Mouse (Mus musculus) neural tube, embryonic 14.5 days (tissue): ENCODE measurements around the gene Tchhl1. TPM values are rescaled to one million over a fixed set of nuclear protein-coding genes. Genes with fewer than 3 reads are reported as not detected.
"Not testable (repeated sequence)": the region's sequence is repeated elsewhere in the genome, so short reads cannot be mapped to it uniquely, and the experiment has no call there.

Experiments used
- ATAC-seq: fragments of 200-750 bp; cut with Nextera tagmentation; 2 replicates; pipeline ENCODE4 v1.8.0; 2017; ENCODE audit warnings: low read depth, mild to moderate bottlenecking, moderate TSS enrichment, moderate library complexity
- H3K27ac ChIP-seq: fragments of 300-500 bp; sonication (generic); 2 replicates; pipeline ENCODE4 v1.5.1; 2014; ENCODE audit warnings: low read depth, mild to moderate bottlenecking, control low read depth, low read length, moderate library complexity, mixed read lengths
- H3K27me3 ChIP-seq: fragments of 300-500 bp; sonication (generic); 2 replicates; pipeline ENCODE4 v1.6.1; 2014; ENCODE audit warnings: low read length; ENCODE audit not compliant: control insufficient read depth, insufficient read depth
- H3K36me3 ChIP-seq: fragments of 300-500 bp; sonication (generic); 2 replicates; pipeline ENCODE4 v1.6.1; 2014; ENCODE audit warnings: low read length, mixed read lengths; ENCODE audit not compliant: control insufficient read depth, insufficient read depth
- H3K4me1 ChIP-seq: fragments of 300-500 bp; sonication (generic); 2 replicates; pipeline ENCODE4 v1.6.1; 2014; ENCODE audit warnings: low read length; ENCODE audit not compliant: control insufficient read depth, insufficient read depth
- H3K4me2 ChIP-seq: fragments of 300-500 bp; sonication (generic); 2 replicates; pipeline ENCODE4 v1.6.1; 2014; ENCODE audit warnings: mild to moderate bottlenecking, low read depth, low read length, control low read depth
- H3K4me3 ChIP-seq: fragments of 300-500 bp; sonication (generic); 2 replicates; pipeline ENCODE4 v1.5.1; 2014; ENCODE audit warnings: low read depth, low read length, control low read depth, mixed read lengths
- H3K9ac ChIP-seq: fragments of 300-500 bp; sonication (generic); replicated peaks from 2 replicates; pipeline ENCODE4 v1.6.1; 2014; ENCODE audit warnings: low read depth, mild to moderate bottlenecking, control low read depth, low read length, mixed read lengths
- H3K9me3 ChIP-seq: fragments of 300-500 bp; sonication (generic); 2 replicates; pipeline ENCODE4 v1.6.1; 2016; ENCODE audit warnings: low read length; ENCODE audit not compliant: control insufficient read depth
- WGBS: fragments of 180-500 bp; shearing (Covaris S2); extraction: QIAGEN DNeasy Blood & Tissue Kit; methylation state at CpG from one replicate; pipeline ENCODE4 v1.1.7; 2014; 5-methylcytosine and 5-hydroxymethylcytosine counted together
- polyA plus RNA-seq: library from polyadenylated mRNA; unstranded; fragments of >200 nt; fragmentation: Nextera tagmentation; extraction: Ambion mirVana; gene quantifications from 2 replicates; pipeline ENCODE4 v1.2.1, GENCODE M21; 2014

Tchhl1 gene
- polyA plus RNA-seq: 0.13 TPM in 1 of 2 replicates, not detected in the other

DNA sequence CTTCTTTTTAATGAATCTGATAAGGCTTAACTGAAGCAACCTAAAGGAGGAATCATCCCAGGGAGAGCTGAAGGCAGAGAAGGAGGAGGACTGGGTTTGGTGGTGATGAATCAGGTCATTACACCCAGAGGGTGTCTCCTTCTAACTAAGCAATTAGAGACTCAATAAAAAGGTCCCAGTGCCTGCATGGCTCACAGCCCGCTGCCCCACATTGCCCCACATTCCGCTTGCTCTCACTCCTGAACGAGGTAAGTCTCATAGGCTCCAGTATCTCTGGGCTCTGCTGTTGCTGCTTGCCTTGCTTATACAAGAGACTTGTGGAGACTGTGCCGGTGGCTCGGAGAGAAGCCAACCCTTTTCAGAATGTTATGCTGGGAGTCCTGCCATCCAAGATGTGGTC, at the start of gene Tchhl1:
Gene Tchhl1 (plus strand): TSS at position 194 of the 400 bp plus-strand sequence.
- Histone ChIP-seq H3K9ac (no peak within 1 kb of the TSS), H3K36me3 (no peaks in the 10 kb centered on the region), H3K4me1 (no peaks in the 10 kb centered on the region), H3K4me2 (no peak within 1 kb of the TSS), H3K27me3 (no peaks in the 10 kb centered on the region), H3K9me3 (no peaks in the 10 kb centered on the region), H3K4me3 (no peak within 1 kb of the TSS), H3K27ac (no peak within 1 kb of the TSS)
- ATAC-seq: no peak
- 31% methylated on average over 5 of the region's 5 CpGs for WGBS

- H3K36me3 ChIP-seq: no peaks in the 10 kb centered on the region
- no peaks in the 10 kb centered on the region for H3K9me3 ChIP-seq
- 36% methylated on average over 3 of the region's 3 CpGs for WGBS
- H3K27ac ChIP-seq: no peak overlapping the region
- H3K4me2 ChIP-seq: no peak overlapping the region
- H3K4me3 ChIP-seq: no peak overlapping the region
- H3K9ac ChIP-seq: no peak overlapping the region
- no peaks in the 10 kb centered on the region for H3K27me3 ChIP-seq
- no peaks in the 10 kb centered on the region for H3K4me1 ChIP-seq
- ATAC-seq: no peak
These were observed 36.9 kb upstream of the Tchhl1 start for GRCm38 (mm10) chr3:93431673-93432072.

DNA sequence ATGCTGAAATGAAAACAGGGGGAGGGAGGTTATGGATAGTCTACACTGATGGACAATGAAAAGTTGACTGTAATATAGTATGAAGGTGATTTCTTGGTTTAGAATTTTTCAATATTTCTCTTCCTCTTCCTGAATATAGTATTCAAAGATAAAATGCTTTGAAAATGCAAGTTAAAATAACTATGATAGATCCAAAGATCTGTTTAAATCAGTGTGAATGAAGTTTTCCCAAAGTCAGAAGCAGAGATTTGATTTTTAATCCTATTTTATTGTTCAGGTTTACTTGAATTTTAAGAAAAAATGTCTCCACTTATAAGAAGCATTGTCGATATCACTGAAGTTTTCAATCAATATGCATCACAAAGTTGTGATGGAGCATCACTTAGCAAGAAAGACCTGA, 26.5 kb upstream of the Tchhl1 start, which contains the start of gene Tchh:
Gene Tchh (plus strand): TSS at position 301 of the 400 bp plus-strand sequence.
- Histone ChIP-seq H3K36me3 (no peaks in the 10 kb centered on the region), H3K4me3 (no peak within 1 kb of the TSS), H3K27me3 (peaks cover 13% of the 10 kb centered on the region), H3K9ac (no peak within 1 kb of the TSS), H3K4me1 (0 out of 2 replicates have a peak, but pooled peaks cover 4% of the 10 kb centered on the region), H3K27ac (no peak within 1 kb of the TSS), H3K4me2 (peak within 1 kb of the TSS; percentile 82; the same call in 1 of the 2 replicates), H3K9me3 (no peaks in the 10 kb centered on the region)
- no peak for ATAC-seq
- 88% methylated on average over 1 of the region's 1 CpGs for WGBS

GRCm38 (mm10) chr3:93443501-93444101, 25.0 kb upstream of the Tchhl1 start:
- WGBS: under 1% methylated on average over 38 of the region's 38 CpGs
- Histone ChIP-seq H3K27ac (no peak overlapping the region), H3K9ac (peak overlapping the region; percentile 9; the same call in 1 of the 2 replicates), H3K4me1 (0 out of 2 replicates have a peak, but pooled peaks cover 4% of the 10 kb centered on the region), H3K4me3 (peak overlapping the region; percentile 48), H3K27me3 (peaks cover 13% of the 10 kb centered on the region), H3K9me3 (no peaks in the 10 kb centered on the region), H3K36me3 (no peaks in the 10 kb centered on the region), H3K4me2 (peak overlapping the region; percentile 82)
- ATAC-seq: no peak

DNA sequence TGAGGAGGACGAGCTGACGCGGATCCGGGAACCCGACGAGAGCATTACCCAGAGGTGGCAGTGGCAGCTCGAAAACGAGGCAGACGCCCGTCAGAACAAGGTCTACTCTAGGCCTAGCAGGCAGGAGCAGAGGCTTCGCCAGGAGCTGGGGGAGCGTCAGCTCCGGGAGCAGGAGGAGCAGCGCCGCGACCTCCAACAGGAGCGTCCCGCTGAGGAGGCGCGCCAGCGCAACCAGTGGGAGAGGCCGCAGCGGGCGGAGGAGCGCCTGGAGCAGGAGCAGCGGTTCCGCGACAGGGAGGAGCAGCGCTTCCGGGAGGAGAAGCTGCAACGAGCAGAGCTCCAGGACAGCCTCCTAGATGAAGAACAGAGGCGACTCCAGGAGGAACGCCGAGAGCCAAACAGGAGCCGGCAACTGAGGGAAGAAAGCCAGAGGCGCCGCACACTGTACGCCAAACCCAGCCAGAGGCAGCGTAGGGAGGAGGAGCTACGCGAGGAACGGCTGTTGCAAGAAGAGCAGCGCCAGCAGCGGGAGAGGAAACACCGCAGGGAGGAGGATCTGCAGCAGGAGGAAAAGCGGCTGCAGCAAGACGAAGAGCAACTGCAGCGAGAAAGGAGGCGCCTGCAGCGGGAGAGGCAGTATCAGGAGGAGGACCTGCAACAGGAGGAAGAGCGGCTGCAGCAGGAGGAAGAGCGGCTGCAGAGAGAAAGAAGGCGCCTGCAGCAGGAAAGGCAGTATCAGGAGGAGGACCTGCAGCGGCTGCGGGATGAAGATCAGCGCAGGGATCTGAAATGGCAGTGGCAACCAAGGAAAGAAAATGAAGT, 24.0 kb upstream of the Tchhl1 start:
- H3K4me3 ChIP-seq: peak overlapping the region; percentile 48
- WGBS: 2% methylated on average over 56 of the region's 56 CpGs
- peaks cover 13% of the 10 kb centered on the region for H3K27me3 ChIP-seq
- no peaks in the 10 kb centered on the region for H3K9me3 ChIP-seq
- peak overlapping the region; percentile 82 for H3K4me2 ChIP-seq
- ATAC-seq: peak; percentile 88
- peak overlapping the region; percentile 4; the same call in 1 of the 2 replicates for H3K27ac ChIP-seq
- 0 out of 2 replicates have a peak, but pooled peaks cover 4% of the 10 kb centered on the region for H3K4me1 ChIP-seq
- H3K9ac ChIP-seq: peak overlapping the region; percentile 3
- no peaks in the 10 kb centered on the region for H3K36me3 ChIP-seq

DNA sequence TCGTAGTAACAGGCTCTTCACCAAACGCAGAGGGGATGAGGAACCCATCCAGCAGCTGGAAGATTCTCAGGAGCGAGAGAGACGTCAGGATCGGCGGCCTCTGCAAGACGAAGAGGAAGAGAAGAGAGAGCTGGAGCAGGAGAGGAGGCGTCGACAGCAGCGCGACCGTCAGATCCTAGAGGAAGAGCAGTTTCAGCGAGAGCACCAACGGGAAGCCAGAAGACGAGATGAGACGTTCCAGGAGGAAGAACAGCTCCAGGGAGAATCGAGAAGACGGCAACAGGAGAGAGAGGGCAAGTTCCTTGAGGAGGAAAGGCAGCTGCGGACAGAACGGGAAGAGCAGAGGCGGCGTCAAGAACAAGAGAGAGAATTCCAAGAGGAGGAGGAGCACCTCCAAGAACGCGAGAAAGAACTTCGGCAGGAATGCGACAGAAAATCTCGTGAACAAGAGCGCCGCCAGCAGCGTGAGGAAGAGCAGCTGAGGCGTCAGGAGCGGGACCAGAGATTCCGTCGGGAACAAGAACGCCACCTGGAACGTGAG, 23.3 kb upstream of the Tchhl1 start:
- H3K4me3 ChIP-seq: peak overlapping the region; percentile 48
- H3K9me3 ChIP-seq: no peaks in the 10 kb centered on the region
- 1% methylated on average over 36 of the region's 36 CpGs for WGBS
- H3K27me3 ChIP-seq: peaks cover 13% of the 10 kb centered on the region
- H3K4me1 ChIP-seq: 0 out of 2 replicates have a peak, but pooled peaks cover 4% of the 10 kb centered on the region
- H3K9ac ChIP-seq: peak overlapping the region; percentile 3; the same call in 1 of the 2 replicates
- no peak overlapping the region for H3K27ac ChIP-seq
- H3K4me2 ChIP-seq: peak overlapping the region; percentile 82
- no peaks in the 10 kb centered on the region for H3K36me3 ChIP-seq
- ATAC-seq: no peak; the same call in 1 of the 2 replicates

DNA sequence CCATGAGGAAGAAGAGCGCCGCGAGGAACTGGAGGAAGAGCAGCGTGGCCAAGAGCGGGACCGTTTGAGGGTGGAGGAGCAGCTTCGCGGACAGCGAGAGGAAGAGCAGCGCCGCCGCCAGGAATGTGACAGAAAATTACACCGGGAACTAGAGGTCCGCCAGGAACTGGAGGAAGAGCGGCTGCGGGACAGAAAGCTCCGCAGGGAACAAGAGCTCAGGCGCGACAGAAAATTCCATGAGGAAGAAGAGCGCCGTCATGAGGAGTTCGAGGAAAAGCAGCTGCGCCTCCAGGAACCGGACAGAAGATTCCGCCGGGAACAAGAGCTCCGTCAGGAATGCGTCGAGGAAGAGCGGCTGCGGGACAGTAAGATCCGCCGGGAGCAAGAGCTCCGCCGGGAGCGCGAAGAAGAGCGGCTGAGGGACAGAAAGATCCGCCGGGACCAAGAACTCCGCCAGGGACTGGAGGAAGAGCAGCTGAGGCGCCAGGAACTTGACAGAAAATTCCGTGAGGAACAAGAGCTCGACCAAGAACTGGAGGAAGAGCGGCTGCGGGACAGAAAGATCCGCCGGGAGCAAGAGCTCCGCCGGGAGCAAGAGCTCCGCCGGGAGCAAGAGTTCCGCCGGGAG, 22.3 kb upstream of the Tchhl1 start:
- no peak for ATAC-seq
- H3K27me3 ChIP-seq: peaks cover 13% of the 10 kb centered on the region
- H3K4me1 ChIP-seq: 0 out of 2 replicates have a peak, but pooled peaks cover 4% of the 10 kb centered on the region
- no peaks in the 10 kb centered on the region for H3K36me3 ChIP-seq
- peak overlapping the region; percentile 82 for H3K4me2 ChIP-seq
- 0 out of 2 replicates have a peak overlapping the region, but pooled peaks have one; percentile 28 for H3K9ac ChIP-seq
- peak overlapping the region; percentile 48 for H3K4me3 ChIP-seq
- H3K27ac ChIP-seq: no peak overlapping the region
- H3K9me3 ChIP-seq: no peaks in the 10 kb centered on the region
- WGBS: under 1% methylated on average over 54 of the region's 54 CpGs

DNA sequence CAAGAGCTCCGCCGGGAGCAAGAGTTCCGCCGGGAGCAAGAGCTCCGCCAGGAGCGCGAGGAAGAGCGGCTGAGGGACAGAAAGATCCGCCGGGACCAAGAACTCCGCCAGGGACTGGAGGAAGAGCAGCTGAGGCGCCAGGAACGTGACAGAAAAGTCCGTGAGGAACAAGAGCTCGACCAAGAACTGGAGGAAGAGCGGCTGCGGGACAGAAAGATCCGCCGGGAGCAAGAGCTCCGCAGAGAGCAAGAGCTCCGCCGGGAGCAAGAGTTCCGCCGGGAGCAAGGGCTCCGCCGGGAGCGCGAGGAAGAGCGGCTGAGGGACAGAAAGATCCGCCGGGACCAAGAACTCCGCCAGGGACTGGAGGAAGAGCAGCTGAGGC, 21.8 kb upstream of the Tchhl1 start:
- ATAC-seq, H3K27ac ChIP-seq, H3K4me1 ChIP-seq, H3K36me3 ChIP-seq, H3K9me3 ChIP-seq, H3K9ac ChIP-seq: not testable (repeated sequence)
- H3K4me3 ChIP-seq: peak overlapping the region; percentile 48
- peaks cover 13% of the 10 kb centered on the region for H3K27me3 ChIP-seq
- under 1% methylated on average over 32 of the region's 32 CpGs for WGBS
- peak overlapping the region; percentile 82 for H3K4me2 ChIP-seq
